Mouse (Mus musculus): ENCODE measurements at regions not wholly inside any gene's neighbourhood (a gene's known extent, or its start where the extent isn't known, plus 50 kb on each side); places are given as distances from the start of the nearest gene placed in this dataset.

DNA sequence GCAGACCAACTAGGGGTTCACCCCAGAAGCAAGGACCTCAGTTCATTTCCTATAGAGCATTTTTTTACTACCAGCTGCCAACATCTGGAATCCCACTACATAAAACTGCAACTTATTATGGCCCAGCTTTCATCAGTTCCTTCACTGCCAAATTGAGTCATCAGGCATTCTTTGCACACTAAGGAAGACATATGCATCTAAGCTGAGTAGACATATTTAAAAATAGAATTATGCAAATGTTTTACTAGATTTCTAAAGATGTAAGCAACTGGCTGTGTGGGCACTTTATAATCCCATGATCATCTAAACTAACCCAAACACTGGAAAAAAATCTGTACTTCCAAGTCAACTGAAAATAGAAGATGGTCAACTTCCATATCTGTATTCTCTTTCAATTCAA is 415.9 kb upstream of the Rarb start:
- ATAC-seq (replicated peaks; ENCODE audit: low FRiP score, low TSS enrichment, poor library complexity, severe bottlenecking) = no peak

- no peak for ATAC-seq (replicated peaks; ENCODE audit: low FRiP score, low TSS enrichment, poor library complexity, severe bottlenecking)
These were observed 392.5 kb upstream of the Rarb start for GRCm38 (mm10) chr14:17211502-17211901.

- no peak for ATAC-seq (replicated peaks; ENCODE audit: low FRiP score, low TSS enrichment, poor library complexity, severe bottlenecking)
These were observed 386.7 kb upstream of the Rarb start for GRCm38 (mm10) chr14:17205691-17206090.

- ATAC-seq (replicated peaks; ENCODE audit: low FRiP score, low TSS enrichment, poor library complexity, severe bottlenecking) = no peak
These were observed 384.5 kb upstream of the Rarb start for GRCm38 (mm10) chr14:17203251-17204015.

DNA sequence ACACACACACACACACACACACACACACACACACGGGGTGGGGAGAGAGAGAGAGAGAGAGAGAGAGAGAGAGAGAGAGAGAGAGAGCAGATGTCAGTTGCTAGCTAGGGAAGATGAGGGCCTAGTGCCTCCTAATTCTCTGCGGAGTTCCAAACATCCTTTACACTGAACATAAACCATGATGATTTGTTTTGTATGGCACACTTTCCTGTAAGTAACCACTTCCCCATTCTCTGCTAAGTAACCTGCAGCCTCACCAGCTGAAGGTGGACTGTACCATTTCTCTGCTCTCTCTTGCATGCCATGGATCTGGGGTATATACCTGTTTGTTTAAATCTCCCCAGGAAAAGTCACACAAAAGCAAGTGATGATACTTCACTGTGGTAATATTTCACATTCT is 374.0 kb upstream of the Rarb start:
- ATAC-seq (replicated peaks; ENCODE audit: low FRiP score, low TSS enrichment, poor library complexity, severe bottlenecking) = no peak

- ATAC-seq (replicated peaks; ENCODE audit: low FRiP score, low TSS enrichment, poor library complexity, severe bottlenecking) = no peak
These were observed 354.3 kb upstream of the Rarb start for GRCm38 (mm10) chr14:17173218-17173617.

DNA sequence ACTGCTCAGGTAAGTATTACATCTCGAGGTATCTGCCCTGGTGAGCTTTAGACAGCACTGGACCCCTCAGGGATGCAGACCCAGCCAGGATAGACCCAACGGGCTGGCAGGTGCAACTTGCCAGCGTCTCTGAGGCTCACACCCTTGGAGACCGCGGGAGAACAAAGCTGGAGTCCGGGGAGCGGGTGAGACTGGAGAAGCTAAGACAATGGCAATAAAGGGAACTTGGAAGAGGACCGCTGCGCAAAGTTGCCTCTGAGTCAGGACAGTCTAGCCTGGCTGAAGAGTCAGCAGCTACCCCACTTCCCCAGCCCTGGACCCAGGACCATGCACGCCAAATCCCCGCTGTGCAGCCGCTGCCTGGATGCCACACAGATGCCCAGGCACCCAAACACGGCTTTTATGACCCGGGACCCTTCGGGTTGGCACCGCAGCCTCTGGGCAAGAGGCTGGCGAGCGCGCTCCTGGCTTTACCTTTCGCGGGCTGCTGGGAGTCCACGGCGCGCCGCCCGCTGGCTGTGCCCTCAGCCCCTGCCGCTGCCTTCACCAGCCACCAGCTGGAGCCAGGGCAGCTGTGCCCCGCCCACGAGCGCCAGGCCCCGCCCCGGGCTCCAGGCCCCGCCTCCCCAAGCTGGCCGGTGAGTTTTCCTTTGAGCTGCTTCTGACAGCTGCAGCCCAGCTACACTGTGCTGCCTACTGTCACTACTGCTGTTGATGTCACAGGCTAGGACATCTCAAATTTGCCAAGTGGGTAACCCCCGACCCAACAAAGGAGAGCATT is 353.6 kb upstream of the Rarb start:
- ATAC-seq (replicated peaks; ENCODE audit: low FRiP score, low TSS enrichment, poor library complexity, severe bottlenecking) = peak; percentile 97

- no peak for ATAC-seq (replicated peaks; ENCODE audit: low FRiP score, low TSS enrichment, poor library complexity, severe bottlenecking)
These were observed 352.9 kb upstream of the Rarb start for GRCm38 (mm10) chr14:17171896-17172295.

GRCm38 (mm10) chr14:17158324-17158723 is 339.4 kb upstream of the Rarb start:
- no peak for ATAC-seq (replicated peaks; ENCODE audit: low FRiP score, low TSS enrichment, poor library complexity, severe bottlenecking)

DNA sequence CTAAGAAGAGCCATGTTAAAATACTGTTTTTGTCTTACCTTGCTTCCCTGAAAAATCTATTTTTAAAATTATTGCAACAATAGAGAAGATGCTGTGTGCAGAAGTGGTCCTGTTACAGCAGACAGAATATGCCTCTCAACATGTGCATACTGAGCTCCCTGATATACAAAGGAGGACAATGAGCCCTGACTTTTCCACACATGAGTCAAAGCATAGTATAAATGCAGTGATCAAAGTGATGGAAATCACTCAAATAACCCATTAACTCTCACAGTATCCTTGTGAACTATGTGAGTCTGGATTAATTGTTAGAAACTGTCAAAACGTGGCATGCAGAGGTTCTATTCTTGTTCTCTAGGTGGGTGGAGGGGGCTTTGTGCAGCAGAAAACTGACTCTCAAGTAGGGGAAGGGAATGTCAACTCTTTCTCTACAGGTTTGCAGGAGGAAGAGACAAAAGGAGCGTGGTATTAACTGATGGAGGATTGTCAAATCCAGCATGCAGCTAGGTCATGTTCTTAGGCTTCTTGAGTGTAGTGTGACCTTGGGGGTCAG is 337.5 kb upstream of the Rarb start:
- ATAC-seq (replicated peaks; ENCODE audit: low FRiP score, low TSS enrichment, poor library complexity, severe bottlenecking) = no peak

GRCm38 (mm10) chr14:17120679-17121078 is 301.7 kb upstream of the Rarb start:
- no peak for ATAC-seq (replicated peaks; ENCODE audit: low FRiP score, low TSS enrichment, poor library complexity, severe bottlenecking)

- ATAC-seq (replicated peaks; ENCODE audit: low FRiP score, low TSS enrichment, poor library complexity, severe bottlenecking) = no peak
These were observed 287.7 kb upstream of the Rarb start for GRCm38 (mm10) chr14:17106668-17107067.

- ATAC-seq (replicated peaks; ENCODE audit: low FRiP score, low TSS enrichment, poor library complexity, severe bottlenecking) = no peak
These were observed 283.5 kb upstream of the Rarb start for GRCm38 (mm10) chr14:17102486-17102885.

DNA sequence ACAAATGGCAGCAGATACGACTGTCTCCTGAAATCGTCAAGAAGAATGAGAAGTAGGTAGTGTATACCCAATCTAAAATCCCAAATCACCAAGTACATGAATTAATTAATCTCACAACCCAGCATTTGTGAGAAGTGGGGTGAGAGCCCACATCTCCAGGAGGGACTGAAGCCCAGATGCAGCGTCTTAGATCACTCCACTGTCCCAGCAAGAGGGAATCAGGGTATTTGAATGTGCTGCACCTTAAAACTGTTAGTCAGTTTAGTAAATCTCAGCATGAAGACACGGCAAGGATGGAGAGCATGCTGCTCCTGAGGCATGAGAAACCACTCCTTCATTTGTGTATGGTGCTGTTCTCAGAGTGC is 271.6 kb upstream of the Rarb start:
- no peak for ATAC-seq (replicated peaks; ENCODE audit: low FRiP score, low TSS enrichment, poor library complexity, severe bottlenecking)

DNA sequence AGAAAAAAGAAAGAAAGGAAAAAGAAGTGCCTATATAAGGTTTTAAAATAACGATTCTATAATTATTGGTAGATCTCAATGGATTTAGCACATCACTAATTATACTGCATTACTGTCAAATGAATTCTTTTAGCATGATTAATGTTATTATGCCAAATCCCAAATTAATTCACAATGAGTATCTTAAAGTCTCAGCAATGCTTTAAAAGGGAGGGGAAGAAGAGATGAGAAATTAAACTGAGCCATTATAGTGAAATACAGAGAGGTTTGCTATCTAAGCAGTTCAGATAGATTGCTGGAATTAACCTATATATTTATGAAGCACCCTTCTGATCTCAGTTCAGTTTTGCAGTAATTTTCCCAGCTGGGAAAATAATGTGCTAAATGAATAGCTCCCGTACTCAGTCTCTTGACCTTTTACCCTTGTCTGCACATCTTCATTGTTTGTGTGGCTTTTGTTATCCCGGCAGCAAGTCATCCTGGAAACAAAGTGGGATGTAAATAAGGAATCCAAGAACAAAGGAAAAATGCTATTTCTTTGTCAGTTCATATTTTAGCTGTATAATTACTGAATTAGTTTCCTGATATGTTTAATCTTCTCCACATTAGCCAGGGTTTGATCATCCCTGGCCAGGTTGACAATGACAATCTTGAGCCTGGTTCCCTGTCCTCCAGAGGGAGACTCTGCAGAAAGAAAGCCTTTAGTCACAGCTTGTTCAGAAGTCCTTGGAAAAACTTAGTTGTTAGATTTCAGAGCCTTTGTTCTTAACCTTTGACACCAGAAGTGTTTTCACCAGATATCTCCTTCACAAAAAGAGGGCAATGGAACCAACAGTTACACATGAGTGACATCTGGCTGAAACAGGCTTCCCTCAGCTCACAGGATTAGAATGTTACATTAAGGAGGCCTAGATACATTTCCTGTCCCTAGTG is 270.9 kb upstream of the Rarb start:
- no peak for ATAC-seq (replicated peaks; ENCODE audit: low FRiP score, low TSS enrichment, poor library complexity, severe bottlenecking)

DNA sequence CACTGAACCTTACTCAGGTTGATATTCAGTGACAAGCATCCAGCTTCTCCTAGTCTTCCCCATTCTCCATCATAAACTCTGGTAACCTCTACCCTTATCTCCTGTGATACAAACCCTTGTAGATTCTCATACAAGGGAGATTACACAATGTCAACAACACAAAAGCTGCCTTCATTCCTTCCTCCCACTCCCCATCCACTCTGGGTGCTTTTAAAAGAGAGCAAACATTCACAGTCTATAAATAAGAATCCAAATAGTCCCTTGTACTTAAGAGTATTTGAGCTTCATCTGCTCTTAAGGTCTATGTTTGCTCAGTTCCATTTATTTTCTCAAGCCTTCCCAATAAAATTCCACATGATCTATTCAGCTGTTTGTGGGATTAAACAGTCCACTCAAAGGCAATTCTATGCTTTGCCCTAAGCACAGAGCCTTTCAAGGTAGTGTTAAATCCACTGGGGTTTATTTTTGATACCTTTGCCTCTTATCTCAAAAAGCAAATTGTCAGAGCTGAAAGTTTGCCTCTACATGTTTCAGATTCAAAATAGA is 270.2 kb upstream of the Rarb start:
- ATAC-seq (replicated peaks; ENCODE audit: low FRiP score, low TSS enrichment, poor library complexity, severe bottlenecking) = no peak

DNA sequence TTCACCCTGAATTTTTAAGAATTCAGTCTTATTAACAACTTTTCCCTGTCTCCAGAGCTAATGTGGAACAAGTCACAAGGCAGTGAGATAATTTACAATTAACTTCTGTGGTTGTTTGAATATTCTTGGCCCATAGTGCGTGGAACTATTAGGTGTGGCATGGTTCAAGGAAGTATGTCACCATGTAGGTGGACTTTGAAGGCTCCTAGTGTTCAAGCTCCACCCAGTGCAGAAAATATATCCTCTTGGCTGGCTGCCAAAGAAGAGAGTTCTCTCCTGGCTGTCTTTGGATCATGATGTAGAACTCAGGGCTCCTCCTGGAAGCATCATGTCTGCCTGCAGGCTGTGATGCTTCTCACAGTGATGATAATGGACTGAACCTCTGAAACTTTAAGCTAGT is 268.9 kb upstream of the Rarb start:
- ATAC-seq (replicated peaks; ENCODE audit: low FRiP score, low TSS enrichment, poor library complexity, severe bottlenecking) = no peak

- ATAC-seq (replicated peaks; ENCODE audit: low FRiP score, low TSS enrichment, poor library complexity, severe bottlenecking) = no peak
These were observed 265.0 kb upstream of the Rarb start for GRCm38 (mm10) chr14:17083907-17084306.

- no peak for ATAC-seq (replicated peaks; ENCODE audit: low FRiP score, low TSS enrichment, poor library complexity, severe bottlenecking)
These were observed 262.9 kb upstream of the Rarb start for GRCm38 (mm10) chr14:17081904-17082303.

DNA sequence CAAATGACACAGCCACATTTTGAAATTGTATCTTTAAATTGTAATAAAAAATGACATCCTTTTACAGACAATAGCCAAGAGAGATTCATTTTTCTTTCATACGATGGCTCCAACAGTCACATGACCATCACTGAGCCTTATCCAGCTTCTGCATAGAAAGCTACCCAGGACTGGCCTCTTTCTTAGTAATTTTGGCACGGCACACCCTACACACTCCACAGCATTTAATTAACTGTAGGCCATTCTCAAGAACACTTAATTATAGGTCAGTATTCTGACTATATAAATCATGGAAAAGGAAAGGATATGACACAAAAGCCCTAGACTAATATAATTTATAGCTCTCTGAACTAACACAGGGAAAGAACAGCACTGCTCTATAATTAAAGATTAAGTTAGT is 260.6 kb upstream of the Rarb start:
- no peak for ATAC-seq (replicated peaks; ENCODE audit: low FRiP score, low TSS enrichment, poor library complexity, severe bottlenecking)

All from megakaryocyte-erythroid progenitor cell, adult 5-6 weeks (primary cell).